Mouse (Mus musculus) retina, postnatal 7 days (tissue): Measurements from ENCODE around the gene Cytip.
A peak's percentile ranks its signal among the peaks of the same experiment; 100 is the strongest.

ENCODE experiments used
- DNase-seq: peaks from one replicate; pipeline ENCODE4 v3.0.0-alpha.2; 2012; ENCODE audit warnings: low read depth, low spot score

Gene Cytip

GRCm38 (mm10) chr2:58195346-58195745 lies at the start of gene Cytip:
TSS of gene Cytip (minus strand) at chr2:58195532.
- DNase-seq = no peak

- no peak for DNase-seq
These were observed 45.3 kb upstream of the Cytip start for GRCm38 (mm10) chr2:58240639-58241038.

GRCm38 (mm10) chr2:58237487-58237886 lies 42.2 kb upstream of the Cytip start:
- no peak for DNase-seq

GRCm38 (mm10) chr2:58199442-58199841 lies 4.1 kb upstream of the Cytip start:
- DNase-seq = peak; percentile 16

- no peak for DNase-seq
These were observed 1.5 kb upstream of the Cytip start for GRCm38 (mm10) chr2:58196880-58197279.

- no peak for DNase-seq
These were observed 763 bp downstream of the Cytip start for GRCm38 (mm10) chr2:58194422-58195115.

- no peak for DNase-seq
These were observed 3.2 kb downstream of the Cytip start for GRCm38 (mm10) chr2:58192160-58192559.

- DNase-seq = no peak
These were observed 5.8 kb downstream of the Cytip start for GRCm38 (mm10) chr2:58189501-58189900.

- no peak for DNase-seq
These were observed 6.4 kb downstream of the Cytip start for GRCm38 (mm10) chr2:58188903-58189302.

- no peak for DNase-seq
These were observed 7.9 kb downstream of the Cytip start for GRCm38 (mm10) chr2:58187310-58188051.

- DNase-seq = no peak
These were observed 11.1 kb downstream of the Cytip start for GRCm38 (mm10) chr2:58184197-58184596.

GRCm38 (mm10) chr2:58183658-58184057 lies 11.7 kb downstream of the Cytip start:
- no peak for DNase-seq

- DNase-seq = no peak
These were observed 14.6 kb downstream of the Cytip start for GRCm38 (mm10) chr2:58180776-58181175.

GRCm38 (mm10) chr2:58179056-58179455 lies 16.3 kb downstream of the Cytip start:
- no peak for DNase-seq

- DNase-seq = no peak
These were observed 19.7 kb downstream of the Cytip start for GRCm38 (mm10) chr2:58175392-58176291.

- no peak for DNase-seq
These were observed 20.7 kb downstream of the Cytip start for GRCm38 (mm10) chr2:58174476-58175286.

- DNase-seq = no peak
These were observed 22.4 kb downstream of the Cytip start for GRCm38 (mm10) chr2:58172963-58173362.

- no peak for DNase-seq
These were observed 26.2 kb downstream of the Cytip start for GRCm38 (mm10) chr2:58169173-58169572.

- no peak for DNase-seq
These were observed 27.7 kb downstream of the Cytip start for GRCm38 (mm10) chr2:58167654-58168053.

- no peak for DNase-seq
These were observed 28.6 kb downstream of the Cytip start for GRCm38 (mm10) chr2:58166764-58167163.
